Mouse (Mus musculus) telencephalon, adult 2 months (tissue): ENCODE measurements at regions not wholly inside any gene's neighbourhood (a gene's known extent, or its start where the extent isn't known, plus 50 kb on each side); places are given as distances from the start of the nearest gene placed in this dataset.

Experiments
- DNase-seq: peaks from one replicate; pipeline ENCODE4 v3.0.0-alpha.2; 2011; ENCODE audit warnings: low read depth, low spot score

DNA sequence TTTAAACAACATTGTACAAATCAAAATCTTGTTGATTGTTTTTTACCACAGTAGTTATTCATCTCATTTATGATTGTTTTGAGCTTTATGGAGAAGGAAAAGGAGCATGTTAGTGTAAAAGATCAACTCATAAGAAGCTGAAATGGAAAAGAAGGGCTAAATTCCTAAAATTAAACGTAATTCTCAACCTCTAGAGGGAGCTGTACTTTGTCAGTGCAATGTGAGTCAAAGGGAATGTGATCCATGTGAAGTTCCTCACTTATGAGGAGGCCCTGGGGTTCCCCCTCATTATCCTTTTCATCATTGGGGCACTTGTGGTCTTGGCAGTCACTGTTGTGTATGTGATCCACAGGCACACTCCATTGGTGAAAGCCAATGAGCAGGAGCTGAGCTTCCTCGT lies 54.0 kb upstream of the Vmn2r7 start:
- DNase-seq = no peak

DNA sequence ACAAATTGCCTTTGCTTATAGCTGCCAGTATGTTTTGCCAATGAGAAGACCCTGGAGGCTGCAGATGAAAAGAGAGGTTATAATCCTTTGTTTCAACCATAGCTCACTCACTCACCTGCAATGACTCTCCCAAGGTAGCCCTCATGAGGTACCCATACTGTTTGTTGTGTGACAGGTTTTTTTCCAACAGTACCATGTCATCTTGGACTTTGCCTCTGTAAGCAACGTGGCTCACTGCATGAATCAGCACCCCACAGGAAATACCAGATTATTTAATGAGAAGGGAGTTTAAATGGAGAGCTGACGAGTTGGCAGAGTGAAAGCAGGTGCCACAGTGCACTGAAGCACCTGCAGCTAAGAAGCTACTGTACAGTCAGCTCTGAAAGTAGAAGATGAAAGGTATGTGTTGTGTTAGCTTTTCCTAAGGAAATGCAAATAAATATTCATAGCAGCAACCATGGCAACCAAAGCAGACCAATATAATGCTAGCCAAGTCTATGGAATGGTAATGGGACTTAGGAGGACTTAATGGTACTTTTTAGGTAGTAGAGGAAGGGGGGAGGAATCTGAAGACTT lies 56.8 kb upstream of the Vmn2r7 start:
- DNase-seq = no peak

DNA sequence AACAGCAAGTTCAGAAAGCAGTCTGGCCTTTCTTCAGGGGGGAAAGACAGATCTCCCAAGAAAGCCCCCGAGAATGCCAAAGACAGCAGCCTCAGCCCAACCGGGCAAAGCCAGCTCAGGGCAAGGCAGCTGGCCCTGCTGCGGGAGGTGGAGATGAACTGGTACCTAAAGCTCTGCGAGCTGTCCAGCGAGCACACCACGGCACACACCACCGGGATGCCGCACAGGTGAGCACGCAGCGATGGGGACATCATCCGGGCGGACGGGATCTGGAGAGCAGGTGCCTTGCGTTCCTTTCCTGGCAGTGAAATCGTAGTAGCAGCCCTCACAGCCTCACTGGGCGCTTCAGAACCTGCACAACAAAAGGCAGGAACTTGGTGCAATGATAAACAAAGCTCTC lies 104.7 kb upstream of the Vmn2r7 start:
- DNase-seq = no peak

DNA sequence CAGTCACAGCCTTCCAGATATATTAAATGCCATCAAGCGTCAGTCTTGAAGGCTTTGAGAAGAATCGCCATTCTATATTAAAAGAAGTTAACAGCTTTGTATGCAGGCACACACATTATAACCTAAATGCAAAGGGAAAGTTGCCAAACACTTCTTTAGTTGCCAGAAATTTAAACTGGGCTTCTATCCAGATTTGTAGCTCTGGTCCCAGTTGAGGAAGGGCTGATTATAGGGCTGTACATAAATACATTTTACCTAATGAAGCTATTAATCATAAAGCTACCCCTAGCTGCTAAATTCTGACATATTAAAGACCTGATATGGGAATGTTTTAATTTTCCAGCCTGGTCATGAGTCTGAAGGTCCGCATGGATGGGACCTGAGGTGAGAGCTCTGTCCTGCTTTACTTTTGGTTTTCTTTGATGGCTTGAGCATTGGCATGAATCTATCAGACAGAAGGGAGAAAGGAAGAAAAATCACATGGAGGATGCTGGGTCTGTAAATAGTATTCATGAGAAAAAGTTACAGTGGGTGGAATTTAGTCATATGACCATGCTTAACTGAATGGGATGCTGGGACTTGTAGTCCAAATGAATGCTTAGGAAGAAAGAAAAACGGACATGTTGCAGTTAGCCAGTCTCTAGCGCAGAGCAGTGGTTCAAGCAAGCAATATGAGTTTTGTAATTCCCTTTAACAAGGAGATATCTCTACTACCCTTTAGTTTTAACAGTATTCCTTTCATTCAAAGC lies 120.3 kb upstream of the Vmn2r7 start:
- DNase-seq = peak; percentile 34

DNA sequence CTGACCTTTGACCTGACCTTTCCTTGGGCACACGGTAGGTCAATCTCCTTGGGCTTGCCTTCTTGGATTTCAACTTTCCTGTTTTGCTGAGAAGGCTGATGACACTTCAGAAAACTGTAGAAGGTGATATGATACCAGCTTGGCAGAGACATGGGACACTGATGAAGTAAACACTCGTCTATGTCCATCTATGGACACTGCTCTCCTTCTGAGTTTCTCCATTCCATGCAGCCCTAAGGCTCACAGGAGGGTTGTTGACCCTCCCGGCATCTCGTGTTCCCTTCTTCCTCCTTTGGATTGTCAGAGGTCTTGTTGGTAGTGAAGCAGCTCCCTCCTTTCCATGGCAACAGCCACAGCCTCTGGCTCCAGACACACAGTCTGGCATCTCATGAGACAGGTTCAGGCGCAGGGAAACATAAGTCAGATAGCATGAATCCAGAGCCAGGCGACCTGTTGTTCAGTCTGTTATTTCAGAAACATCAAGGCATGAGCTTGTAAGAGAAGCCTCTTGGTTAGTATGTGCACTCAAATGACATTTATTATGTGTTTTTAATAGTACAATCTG lies 120.9 kb upstream of the Vmn2r7 start:
- DNase-seq = no peak

DNA sequence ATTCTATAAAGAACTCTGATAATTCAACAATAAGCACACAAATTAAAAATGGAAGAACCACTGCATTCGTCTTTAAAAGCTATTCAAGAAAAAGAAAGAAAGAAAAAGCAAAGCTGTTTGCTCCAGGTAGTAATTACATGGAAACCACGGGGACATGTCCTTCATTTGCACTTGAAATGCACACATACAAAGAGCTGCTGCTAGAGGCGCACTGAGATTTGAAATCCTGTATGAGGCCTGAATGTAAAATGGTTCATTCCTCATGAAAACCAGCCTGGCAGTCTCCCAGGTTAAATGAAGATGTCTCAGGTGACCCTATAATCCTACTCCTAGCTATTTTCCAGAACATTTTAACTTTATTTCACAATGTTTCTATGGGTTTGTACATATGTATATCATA lies 123.7 kb upstream of the Vmn2r7 start:
- DNase-seq = no peak

DNA sequence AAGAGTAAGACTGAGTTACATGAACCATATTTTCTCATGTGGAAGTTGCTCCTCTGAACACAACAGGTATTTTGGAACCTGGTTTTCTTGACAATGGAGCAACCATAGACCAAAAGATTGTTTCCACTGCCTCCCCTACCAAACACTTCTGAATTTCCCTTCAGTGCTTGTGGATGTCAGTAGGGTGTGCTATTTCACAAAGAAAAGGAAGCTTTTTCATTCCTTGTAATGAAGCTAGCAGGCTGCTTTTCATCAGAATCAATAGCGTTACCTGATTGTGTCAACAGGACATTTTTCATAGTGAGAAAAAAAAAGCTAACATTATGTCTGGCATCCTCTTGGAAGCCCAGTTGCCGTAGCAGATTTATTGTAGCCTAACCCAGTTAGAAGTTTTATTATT lies 124.8 kb upstream of the Kcnab1 start:
- peak; percentile 22 for DNase-seq

DNA sequence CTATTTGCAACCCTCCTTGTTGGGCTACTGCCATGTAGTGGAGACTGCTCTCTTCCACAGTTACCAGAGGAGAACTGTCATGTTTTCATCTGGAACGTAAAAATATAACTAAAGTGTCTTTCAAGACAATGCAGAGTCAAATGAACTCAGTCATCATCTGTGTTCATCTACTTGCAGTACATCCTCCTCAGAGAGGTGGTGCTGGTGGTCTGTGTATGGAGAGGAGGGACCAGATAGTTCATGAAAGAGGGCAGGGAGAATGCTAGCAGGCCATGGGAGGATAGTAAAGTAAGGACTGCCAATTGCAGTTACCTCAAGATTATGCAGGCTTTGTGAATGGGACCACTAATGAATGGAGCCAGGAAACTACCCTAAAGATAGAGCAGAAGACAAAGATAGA lies 121.5 kb upstream of the Kcnab1 start:
- DNase-seq = no peak

DNA sequence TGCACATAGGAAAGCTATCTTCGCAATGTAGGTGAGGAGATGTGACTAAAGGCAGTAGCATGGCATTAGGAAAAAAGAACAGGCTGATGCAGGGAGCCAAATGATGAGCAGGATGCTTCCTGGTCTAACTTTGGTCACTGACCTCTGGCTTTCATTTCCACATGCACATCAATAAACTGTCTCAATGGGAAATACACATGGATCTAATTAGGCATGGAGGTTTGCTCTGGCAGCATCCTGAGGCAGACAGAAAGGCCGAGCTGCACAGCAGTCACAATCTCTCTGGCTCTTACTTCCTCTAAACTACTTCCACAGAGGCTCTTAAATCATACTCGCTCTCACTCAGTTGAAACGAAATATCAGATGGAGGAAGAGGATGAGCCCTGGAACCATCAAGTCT lies 112.7 kb upstream of the Kcnab1 start:
- DNase-seq = no peak

DNA sequence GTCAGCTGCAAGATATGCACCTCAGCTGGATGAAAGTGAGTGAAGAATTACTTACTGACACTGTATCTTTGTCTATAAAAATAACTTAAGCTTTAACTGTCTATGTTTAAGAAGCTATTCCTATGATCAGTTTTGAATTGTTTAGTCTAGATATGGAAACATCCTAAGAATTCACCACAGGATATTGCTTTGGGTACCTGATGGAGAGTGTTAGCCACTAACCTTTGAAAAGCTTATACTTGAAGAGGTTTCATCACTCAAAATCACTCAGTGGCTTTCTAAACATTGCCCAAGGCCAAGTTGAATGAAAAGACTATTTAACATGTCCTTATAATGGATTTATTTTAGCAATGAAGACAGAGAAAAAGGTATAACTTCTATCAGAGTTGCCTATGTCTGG lies 111.6 kb upstream of the Kcnab1 start:
- no peak for DNase-seq

DNA sequence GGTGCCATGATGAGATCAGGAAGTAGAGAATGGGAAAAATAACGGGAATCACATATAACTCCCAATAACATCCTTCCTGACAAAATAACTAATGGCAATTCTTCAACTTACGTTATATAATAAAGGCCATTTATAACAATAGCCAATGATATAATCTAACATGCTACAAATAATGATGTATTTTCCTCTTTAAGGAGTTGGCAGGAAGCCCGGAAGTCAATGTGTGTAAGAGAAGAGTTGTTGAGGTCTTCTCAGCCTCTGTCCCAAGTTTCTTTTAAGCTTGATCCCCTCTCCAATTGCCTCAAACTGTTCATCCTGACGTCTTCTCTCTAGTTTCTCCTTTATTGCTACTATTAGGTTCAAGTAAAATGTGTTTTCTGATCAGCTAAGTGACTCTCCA lies 108.1 kb upstream of the Kcnab1 start:
- no peak for DNase-seq

DNA sequence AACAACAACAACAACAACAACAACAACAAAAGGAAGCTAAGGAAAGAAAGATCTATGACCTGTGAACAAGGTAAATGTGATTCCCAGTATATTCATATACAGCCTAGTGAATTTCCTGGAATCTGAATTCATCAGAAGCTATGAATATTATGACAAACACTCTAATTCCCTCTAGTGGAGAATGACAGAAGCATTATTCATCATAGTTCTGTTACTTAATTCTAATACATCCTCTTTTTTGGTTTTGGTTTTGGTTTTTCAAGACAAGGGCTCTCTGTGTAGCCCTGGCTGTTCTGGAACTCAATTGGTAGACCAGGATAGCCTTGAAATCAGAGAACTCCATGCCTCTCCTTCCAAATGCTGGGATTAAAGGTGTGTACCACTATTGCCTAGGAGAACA lies 106.6 kb upstream of the Kcnab1 start:
- DNase-seq = no peak

DNA sequence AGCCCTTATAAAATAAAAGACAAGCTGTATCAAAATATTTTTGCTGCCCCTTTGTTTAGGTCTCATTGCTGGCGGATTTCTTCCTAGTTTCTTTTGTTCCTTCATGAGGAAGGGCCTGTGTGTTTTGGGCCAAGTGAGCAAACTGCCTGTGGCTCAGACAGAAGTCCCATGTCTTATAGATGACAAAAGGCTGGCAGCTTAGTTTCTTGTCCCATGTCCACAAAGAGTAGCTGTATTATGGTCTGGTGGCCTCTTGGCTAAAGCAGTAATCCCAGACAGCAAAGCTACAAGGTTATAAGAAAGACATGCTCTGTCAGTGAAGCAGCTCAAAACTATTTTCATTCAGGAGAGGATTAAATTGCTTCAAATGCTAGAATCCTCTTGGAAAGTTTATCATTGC lies 103.1 kb upstream of the Kcnab1 start:
- DNase-seq = no peak

DNA sequence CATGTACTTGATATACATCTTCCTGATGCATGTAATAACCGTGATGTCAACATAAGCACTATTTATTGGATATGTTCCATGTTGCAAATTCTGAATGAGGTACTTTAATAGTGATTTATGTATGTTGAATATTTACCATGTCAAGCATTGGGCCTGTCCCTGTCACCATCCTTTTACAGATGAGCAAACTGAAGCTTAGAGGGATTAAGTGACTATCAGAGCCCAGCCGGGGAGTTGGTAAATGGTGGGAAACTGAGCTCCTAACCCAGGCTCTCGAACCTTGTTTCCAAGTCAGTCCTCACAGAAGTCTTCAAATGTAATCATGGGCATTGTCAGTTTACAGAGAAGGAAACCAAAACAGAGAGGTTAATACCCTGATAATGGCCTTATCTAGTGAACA lies 102.6 kb upstream of the Kcnab1 start:
- no peak for DNase-seq

DNA sequence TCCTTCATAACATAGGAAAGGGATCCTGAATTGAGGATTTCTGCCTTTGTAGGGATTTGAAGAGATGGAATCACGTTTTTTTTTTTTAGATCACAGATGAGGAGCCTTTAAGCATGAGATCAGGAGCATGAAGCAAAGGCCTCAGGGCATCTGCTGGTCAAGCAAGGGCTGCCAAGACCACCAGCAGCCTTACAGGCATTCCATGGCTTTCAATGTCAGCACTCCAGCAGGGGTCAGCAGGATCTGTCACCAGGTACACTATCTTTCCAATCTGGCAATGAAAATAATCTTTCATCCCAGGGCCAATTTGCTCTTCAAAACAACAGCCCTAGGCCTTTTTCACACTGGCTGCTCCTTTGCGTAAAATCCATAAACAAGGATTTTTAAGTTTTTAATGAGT lies 85.3 kb upstream of the Kcnab1 start:
- no peak for DNase-seq

DNA sequence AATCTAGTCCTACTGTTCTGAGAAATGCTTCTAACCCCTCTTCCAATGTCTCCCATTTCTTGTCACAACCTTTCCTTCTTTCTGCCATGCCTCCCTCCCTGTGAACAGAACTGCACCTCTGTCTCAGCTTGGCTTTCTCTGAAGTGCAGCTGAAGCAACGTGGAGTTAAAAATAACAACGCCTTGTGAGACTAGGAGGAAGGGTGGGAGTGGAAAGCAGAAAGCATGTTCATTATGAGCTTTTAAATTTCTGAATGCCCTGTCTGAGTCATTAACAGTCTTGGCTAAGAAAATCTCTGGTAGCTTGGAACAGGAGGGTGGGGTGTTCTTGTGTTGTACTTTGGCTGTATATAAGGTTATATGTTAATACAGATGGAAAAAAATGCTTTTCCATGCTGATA lies 71.6 kb upstream of the Kcnab1 start:
- DNase-seq = peak; percentile 68

DNA sequence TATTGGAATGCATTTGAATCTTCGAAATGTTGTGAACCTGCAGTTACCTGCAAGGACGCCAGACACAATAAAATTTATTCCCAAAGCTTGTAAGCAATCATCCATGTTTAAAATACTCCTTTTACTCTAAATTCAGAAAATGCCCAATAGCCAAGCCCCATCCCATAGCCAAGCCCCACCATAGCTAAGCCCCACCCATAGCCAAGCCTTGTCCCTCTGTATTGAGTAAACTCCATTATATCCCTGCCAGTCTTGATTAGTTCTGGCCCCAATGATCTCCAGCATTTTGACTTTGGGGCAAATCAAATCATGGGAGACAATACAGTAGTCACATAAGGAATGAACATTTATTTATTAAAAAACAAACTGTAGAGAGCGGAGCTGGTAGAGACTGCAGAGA lies 61.3 kb upstream of the Kcnab1 start:
- no peak for DNase-seq

DNA sequence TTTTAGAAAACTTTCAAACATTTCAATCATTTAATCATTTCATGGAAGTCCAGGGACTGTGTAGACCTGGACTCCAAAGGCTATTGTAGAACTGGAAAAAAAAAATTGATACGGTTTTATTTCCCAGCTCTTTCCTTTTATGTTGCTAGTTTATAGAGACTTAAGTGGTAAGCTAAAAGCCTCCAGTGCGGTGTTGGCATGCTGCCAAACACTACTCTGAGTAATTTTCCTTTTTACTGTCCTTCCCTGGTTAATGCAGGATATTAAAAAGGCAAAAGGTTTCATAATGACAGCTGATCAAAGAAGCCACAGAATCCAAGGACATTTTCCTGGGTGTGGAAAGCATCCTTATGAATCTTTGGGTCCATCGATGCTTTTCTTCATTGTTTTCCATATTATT lies 53.8 kb upstream of the Kcnab1 start:
- DNase-seq = peak; percentile 26
